Mouse (Mus musculus): Measurements from ENCODE around the gene Ccl6. TPM values are rescaled to one million over a fixed set of nuclear protein-coding genes. Genes with fewer than 3 reads are reported as not detected.
"Not testable (repeated sequence)": the region's sequence is repeated elsewhere in the genome, so short reads cannot be mapped to it uniquely, and the experiment has no call there.

The Ccl6 gene
- total RNA-seq, 2 experiments from 2014 or later: 13.6 to 15.1 TPM

- no peak for ATAC-seq (replicated peaks; ENCODE audit: poor library complexity)
Measured at GRCm38 (mm10) chr11:83563754-83564153, 29.1 kb downstream of the Ccl6 start.

GRCm38 (mm10) chr11:83562311-83562887, 30.5 kb downstream of the Ccl6 start:
- ATAC-seq (replicated peaks; ENCODE audit: poor library complexity): no peak

GRCm38 (mm10) chr11:83560405-83560804, 32.5 kb downstream of the Ccl6 start:
- peak; percentile 93 for ATAC-seq (replicated peaks; ENCODE audit: poor library complexity)

GRCm38 (mm10) chr11:83557074-83557473, 35.8 kb downstream of the Ccl6 start:
- no peak for ATAC-seq (replicated peaks; ENCODE audit: poor library complexity)

- peak; percentile 68 for ATAC-seq (replicated peaks; ENCODE audit: poor library complexity)
Measured at GRCm38 (mm10) chr11:83556085-83556781, 36.7 kb downstream of the Ccl6 start.

- ATAC-seq (replicated peaks; ENCODE audit: poor library complexity): no peak
Measured at GRCm38 (mm10) chr11:83551668-83552067, 41.2 kb downstream of the Ccl6 start.

GRCm38 (mm10) chr11:83551037-83551436, 41.9 kb downstream of the Ccl6 start:
- not testable (repeated sequence) for ATAC-seq (replicated peaks; ENCODE audit: poor library complexity)

GRCm38 (mm10) chr11:83550186-83550632, 42.7 kb downstream of the Ccl6 start:
- peak; percentile 87 for ATAC-seq (replicated peaks; ENCODE audit: poor library complexity)

- ATAC-seq (replicated peaks; ENCODE audit: poor library complexity): peak; percentile 95
Measured at GRCm38 (mm10) chr11:83544214-83544613, 48.7 kb downstream of the Ccl6 start.

- no peak for ATAC-seq (replicated peaks; ENCODE audit: poor library complexity)
Measured at GRCm38 (mm10) chr11:83541415-83541814, 51.5 kb downstream of the Ccl6 start.

- ATAC-seq (replicated peaks; ENCODE audit: poor library complexity): peak; percentile 49
Measured at GRCm38 (mm10) chr11:83540931-83541330, 52.0 kb downstream of the Ccl6 start.

GRCm38 (mm10) chr11:83538705-83539314, 54.1 kb downstream of the Ccl6 start:
- no peak for ATAC-seq (replicated peaks; ENCODE audit: poor library complexity)

Other genes starting within 250 kb of the Ccl6 start
- gene Rasl10b, start 183.9 kb downstream of the Ccl6 start, total RNA-seq (2015): not detected in 2 replicates
- gene Rasl10b, start 183.9 kb downstream of the Ccl6 start, total RNA-seq (2017): 0.14 TPM in 1 of 2 replicates, not detected in the other
- 0.15 and 0.30 TPM in 2 replicates for gene Gas2l2, start 163.6 kb downstream of the Ccl6 start, total RNA-seq (2015)
- 0.20 and 0.21 TPM in 2 replicates for gene Gas2l2, start 163.6 kb downstream of the Ccl6 start, total RNA-seq (2017)
- gene 1700020L24Rik, start 155.4 kb downstream of the Ccl6 start, total RNA-seq (2015): 30.8 and 38.7 TPM in 2 replicates
- gene 1700020L24Rik, start 155.4 kb downstream of the Ccl6 start, total RNA-seq (2017): 77.0 and 80.6 TPM in 2 replicates
- 4.7 and 7.2 TPM in 2 replicates for gene Mmp28, start 130.0 kb downstream of the Ccl6 start, total RNA-seq (2015)
- 3.4 and 5.0 TPM in 2 replicates for gene Mmp28, start 130.0 kb downstream of the Ccl6 start, total RNA-seq (2017)
- gene Taf15, start 120.0 kb downstream of the Ccl6 start, total RNA-seq (2015): 68.8 and 73.2 TPM in 2 replicates
- gene Taf15, start 120.0 kb downstream of the Ccl6 start, total RNA-seq (2017): 25.2 and 49.7 TPM in 2 replicates
- gene Heatr9, start 70.9 kb downstream of the Ccl6 start, total RNA-seq (2015): not detected in 2 replicates
- gene Heatr9, start 70.9 kb downstream of the Ccl6 start, total RNA-seq (2017): not detected in 2 replicates
- 1.1 and 4.7 TPM in 2 replicates for gene Ccl5, start 62.6 kb downstream of the Ccl6 start, total RNA-seq (2015)
- gene Ccl5, start 62.6 kb downstream of the Ccl6 start, total RNA-seq (2017): 0.92 and 3.2 TPM in 2 replicates
- gene Ccl9, start 14.5 kb downstream of the Ccl6 start, total RNA-seq (2015): 149 and 197 TPM in 2 replicates
- gene Ccl9, start 14.5 kb downstream of the Ccl6 start, total RNA-seq (2017): 97.7 and 108 TPM in 2 replicates
- gene Rpl9-ps1, start 52.5 kb upstream of the Ccl6 start, total RNA-seq (2015): 0.44 and 1.2 TPM in 2 replicates
- gene Rpl9-ps1, start 52.5 kb upstream of the Ccl6 start, total RNA-seq (2017): not detected in 2 replicates
- gene Ccl3, start 56.3 kb upstream of the Ccl6 start, total RNA-seq (2015): 99.8 and 229 TPM in 2 replicates
- gene Ccl3, start 56.3 kb upstream of the Ccl6 start, total RNA-seq (2017): 37.9 and 120 TPM in 2 replicates
- 19.6 and 29.1 TPM in 2 replicates for gene Ccl4, start 69.5 kb upstream of the Ccl6 start, total RNA-seq (2015)
- gene Ccl4, start 69.5 kb upstream of the Ccl6 start, total RNA-seq (2017): 16.7 and 37.1 TPM in 2 replicates
- 3.0 and 6.0 TPM in 2 replicates for gene Wfdc17, start 110.9 kb upstream of the Ccl6 start, total RNA-seq (2015)
- 1.7 TPM in 1 of 2 replicates, not detected in the other for gene Wfdc17, start 110.9 kb upstream of the Ccl6 start, total RNA-seq (2017)
- gene Wfdc18, start 115.9 kb upstream of the Ccl6 start, total RNA-seq (2015): not detected in 2 replicates
- gene Wfdc18, start 115.9 kb upstream of the Ccl6 start, total RNA-seq (2017): not detected in 2 replicates
- gene Wfdc21, start 153.9 kb upstream of the Ccl6 start, total RNA-seq (2015): 110 and 215 TPM in 2 replicates
- gene Wfdc21, start 153.9 kb upstream of the Ccl6 start, total RNA-seq (2017): 88.5 and 189 TPM in 2 replicates
- 15.6 and 17.5 TPM in 2 replicates for gene Heatr6, start 160.6 kb upstream of the Ccl6 start, total RNA-seq (2015)
- gene Heatr6, start 160.6 kb upstream of the Ccl6 start, total RNA-seq (2017): 13.7 and 16.2 TPM in 2 replicates